Mouse (Mus musculus): ENCODE data around the gene Malrd1. TPM values are rescaled to one million over a fixed set of nuclear protein-coding genes. Genes with fewer than 3 reads are reported as not detected.

The Malrd1 gene
- total and polyA plus RNA-seq, 3 experiments = not detected

GRCm38 (mm10) chr2:16152623-16153022, 626.3 kb downstream of the Malrd1 start:
- Histone ChIP-seq H3K27ac (ENCODE audit: control insufficient read depth, low read depth, low read length) (no peak overlapping the region), H3K4me1 (ENCODE audit: control insufficient read depth in 1 of 2, insufficient read depth in 2 of 2, low read length in 2 of 2) (no peaks in the 10 kb centered on the region), H3K9me3 (replicated peaks; ENCODE audit: insufficient read depth, low read length) (no peaks in the 10 kb centered on the region), H3K36me3 (ENCODE audit: control insufficient read depth in 1 of 2, insufficient read depth in 2 of 2, low read length in 2 of 2) (no peaks in the 10 kb centered on the region), H3K4me3 (ENCODE audit: control insufficient read depth in 1 of 2, insufficient read depth in 1 of 2, low read depth in 2 of 2, low read length in 2 of 2) (no peak overlapping the region), H3K27me3 (ENCODE audit: control insufficient read depth in 1 of 2, insufficient read depth in 2 of 2, low read length in 2 of 2) (no peaks in the 10 kb centered on the region), H3K9ac (ENCODE audit: control insufficient read depth, low read depth, low read length, poor library complexity, severe bottlenecking) (no peak overlapping the region), H3K79me2 (ENCODE audit: control insufficient read depth, insufficient read depth, low read length, poor library complexity) (no peaks in the 10 kb centered on the region)
- TF ChIP-seq USF2 (IDR thresholded peaks at IDR 0.05; ENCODE audit: borderline replicate concordance in 1 of 2, insufficient read depth in 1 of 2, low read depth in 1 of 2, low read length in 2 of 2) = no peak
- no peak for TF ChIP-seq SMC3 (IDR thresholded peaks at IDR 0.05; ENCODE audit: low read depth, low read length)
- TF ChIP-seq POLR2AphosphoS2 (IDR thresholded peaks at IDR 0.05; ENCODE audit: low read length) = no peak
- TF ChIP-seq MYB (IDR thresholded peaks at IDR 0.05; ENCODE audit: low read depth, low read length) = no peak
- TF ChIP-seq JUND (IDR thresholded peaks at IDR 0.05; ENCODE audit: low read depth, low read length) = no peak
- no peak for TF ChIP-seq KAT2A (conservative IDR thresholded peaks at IDR 0.05; ENCODE audit: low read depth, low read length)
- DNase-seq (ENCODE audit: low read depth, low spot score) = no peak

DNA sequence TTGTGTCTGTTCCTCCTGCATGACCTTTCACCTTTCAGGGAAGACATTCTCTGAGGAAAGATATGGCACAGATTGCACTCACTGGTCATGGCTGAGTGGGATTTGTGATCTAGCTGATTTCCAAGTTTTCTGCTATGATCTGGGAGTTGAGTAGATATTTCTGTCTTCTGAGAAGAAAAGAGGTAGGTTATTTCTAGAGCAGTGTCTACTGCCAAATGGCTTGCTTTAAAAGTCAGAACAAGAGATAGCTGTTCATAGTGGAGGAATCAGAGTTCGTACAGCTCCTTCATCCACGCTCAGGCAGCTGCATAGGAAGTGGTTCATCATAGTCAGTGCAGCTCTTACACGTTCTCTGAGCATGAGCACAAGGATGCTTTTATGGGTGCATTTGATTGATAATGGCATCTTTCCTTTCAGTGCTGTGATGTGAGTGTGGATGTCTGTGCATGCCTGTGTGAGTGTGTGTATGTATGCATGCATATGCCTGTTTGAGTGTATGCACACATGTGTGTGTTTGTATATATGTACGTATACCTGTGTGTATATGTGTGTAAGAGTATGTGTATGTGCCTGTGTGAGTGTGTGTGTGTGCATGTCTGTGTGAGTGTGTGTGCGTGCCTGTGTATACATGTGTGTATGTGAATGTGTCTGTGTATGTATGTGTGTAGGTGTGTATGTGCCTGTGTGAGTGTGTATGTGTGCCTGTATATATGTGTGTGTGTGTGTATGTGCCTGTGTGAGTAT, 637.1 kb downstream of the Malrd1 start:
- Histone ChIP-seq H3K9ac (ENCODE audit: control insufficient read depth, low read depth, low read length, poor library complexity, severe bottlenecking) (no peak overlapping the region), H3K27me3 (ENCODE audit: control insufficient read depth in 1 of 2, insufficient read depth in 2 of 2, low read length in 2 of 2) (no peaks in the 10 kb centered on the region), H3K27ac (ENCODE audit: control insufficient read depth, low read depth, low read length) (no peak overlapping the region), H3K36me3 (ENCODE audit: control insufficient read depth in 1 of 2, insufficient read depth in 2 of 2, low read length in 2 of 2) (no peaks in the 10 kb centered on the region), H3K4me3 (ENCODE audit: control insufficient read depth in 1 of 2, insufficient read depth in 1 of 2, low read depth in 2 of 2, low read length in 2 of 2) (no peak overlapping the region), H3K4me1 (ENCODE audit: control insufficient read depth in 1 of 2, insufficient read depth in 2 of 2, low read length in 2 of 2) (no peaks in the 10 kb centered on the region), H3K79me2 (ENCODE audit: control insufficient read depth, insufficient read depth, low read length, poor library complexity) (no peaks in the 10 kb centered on the region), H3K9me3 (replicated peaks; ENCODE audit: insufficient read depth, low read length) (no peaks in the 10 kb centered on the region)
- no peak for TF ChIP-seq POLR2A (IDR thresholded peaks at IDR 0.05; ENCODE audit: control insufficient read depth in 1 of 2, insufficient read depth in 1 of 2, low read depth in 1 of 2, low read length in 2 of 2, poor library complexity in 1 of 2)
- TF ChIP-seq POLR2AphosphoS5 (IDR thresholded peaks at IDR 0.05; ENCODE audit: borderline replicate concordance, low read depth, low read length) = 0 out of 2 replicates have a peak, but pooled peaks have one; percentile 51
- no peak for DNase-seq (ENCODE audit: low read depth, low spot score)

DNA sequence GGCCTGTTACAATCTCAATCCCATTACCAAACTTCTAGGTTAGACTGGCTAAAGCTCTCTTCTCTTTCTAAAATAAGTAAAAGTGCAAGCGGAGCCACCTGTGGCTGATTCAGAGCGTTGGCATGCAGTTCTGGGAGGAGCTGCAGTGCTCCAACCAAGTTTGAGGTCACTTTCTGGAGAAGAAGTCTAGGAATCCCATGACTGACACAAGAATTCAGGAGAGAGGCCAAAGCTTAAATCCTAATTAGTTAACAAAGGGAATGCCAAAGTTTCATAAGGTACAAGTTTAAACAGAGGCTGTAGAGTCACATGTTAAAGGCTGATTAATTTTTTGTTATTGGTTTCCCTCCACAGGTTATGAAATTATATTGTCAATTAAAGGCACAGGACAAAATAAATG, 642.3 kb downstream of the Malrd1 start:
- Histone ChIP-seq H3K9me3 (replicated peaks; ENCODE audit: insufficient read depth, low read length) (no peaks in the 10 kb centered on the region), H3K4me3 (ENCODE audit: control insufficient read depth in 1 of 2, insufficient read depth in 1 of 2, low read depth in 2 of 2, low read length in 2 of 2) (no peak overlapping the region), H3K27ac (ENCODE audit: control insufficient read depth, low read depth, low read length) (no peak overlapping the region), H3K79me2 (ENCODE audit: control insufficient read depth, insufficient read depth, low read length, poor library complexity) (no peaks in the 10 kb centered on the region), H3K27me3 (ENCODE audit: control insufficient read depth in 1 of 2, insufficient read depth in 2 of 2, low read length in 2 of 2) (no peaks in the 10 kb centered on the region), H3K36me3 (ENCODE audit: control insufficient read depth in 1 of 2, insufficient read depth in 2 of 2, low read length in 2 of 2) (no peaks in the 10 kb centered on the region), H3K9ac (ENCODE audit: control insufficient read depth, low read depth, low read length, poor library complexity, severe bottlenecking) (no peak overlapping the region), H3K4me1 (ENCODE audit: control insufficient read depth in 1 of 2, insufficient read depth in 2 of 2, low read length in 2 of 2) (no peaks in the 10 kb centered on the region)
- no peak for DNase-seq (ENCODE audit: low read depth, low spot score)
- TF ChIP-seq MYB (IDR thresholded peaks at IDR 0.05; ENCODE audit: low read depth, low read length) (no peak), ZNF384 (IDR thresholded peaks at IDR 0.05; ENCODE audit: low read depth, low read length) (no peak), MEF2A (IDR thresholded peaks at IDR 0.05; ENCODE audit: extremely low read depth, insufficient replicate concordance, low read depth, low read length, poor library complexity, severe bottlenecking) (no peak), USF2 (IDR thresholded peaks at IDR 0.05; ENCODE audit: borderline replicate concordance in 1 of 2, insufficient read depth in 1 of 2, low read depth in 1 of 2, low read length in 2 of 2) (no peak)
